29 mouse cellular contexts compared by ENCODE assay signal in the genomic region with DNA sequence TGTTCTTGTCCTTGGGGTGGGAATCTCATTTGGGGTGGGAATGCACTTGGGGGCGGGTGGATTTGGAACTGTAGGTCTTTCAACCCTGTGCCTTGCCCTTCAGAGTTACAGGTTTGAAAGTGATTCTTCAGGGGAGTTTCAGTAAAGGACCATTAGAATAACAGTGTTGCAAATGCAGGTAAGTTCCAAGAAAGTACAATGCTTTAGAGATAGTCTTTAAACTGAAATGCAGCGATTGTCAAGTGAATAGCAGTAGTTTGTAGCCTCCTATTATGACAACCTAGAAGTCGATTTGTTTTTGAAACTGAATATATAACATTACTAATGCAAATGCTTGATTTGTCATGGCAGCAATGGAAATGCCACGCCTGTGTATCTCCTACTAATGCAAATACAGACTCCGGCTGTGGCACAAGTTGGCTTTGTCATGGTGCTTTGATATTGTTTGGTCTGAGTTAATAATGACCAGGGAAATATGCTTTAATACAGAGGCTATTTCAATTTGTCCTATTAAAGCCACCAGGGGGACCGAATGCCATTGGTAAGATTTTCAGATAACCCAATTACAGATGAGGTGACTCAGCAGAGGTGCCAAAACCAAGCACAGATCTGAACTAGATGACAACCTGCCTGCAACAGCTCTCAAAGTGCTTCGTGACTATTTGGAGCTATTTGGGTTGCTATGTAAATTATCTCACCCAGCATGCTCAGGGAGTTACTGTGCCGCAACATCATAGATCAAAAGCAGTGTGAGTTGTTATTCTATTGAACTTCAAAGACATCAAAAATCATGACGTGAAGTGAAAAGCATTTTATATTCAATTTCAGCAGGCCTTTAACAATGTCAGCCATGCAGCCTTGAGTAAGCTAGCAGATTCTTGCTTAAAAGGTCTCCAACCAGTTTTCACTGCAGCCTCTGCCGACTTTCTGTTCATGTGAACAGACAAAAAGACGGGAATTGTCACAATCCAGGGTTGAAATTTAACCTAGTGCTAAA. TPM values are rescaled to one million over a fixed set of nuclear protein-coding genes. Genes with fewer than 3 reads are reported as not detected.
DNase-seq lines count a peak whose midpoint lies in the region; ATAC-seq and TF ChIP-seq lines count a peak whose summit lies in the region.
"Had no signal": no experiment of that assay in that cellular context is flagged by ENCODE, and none has a peak within 500 bp of the region (broad histone marks: within the 10 kb centered on the region; RNA-seq: fewer than 3 reads in every experiment).

No protein-coding gene starts in this region.

- peak; percentile 92 for DNase-seq in ES-CJ7 (ENCODE audit: low read depth, low spot score)
- DNase-seq in brain, adult 2 months (ENCODE audit: low read depth, low spot score) = peak; percentile 62
- DNase-seq in gastrocnemius, adult 2 months = no peak
- DNase-seq in urinary bladder, postnatal 10 days (ENCODE audit: low spot score) = no peak
- DNase-seq: cerebellum, adult 18-20 months; cerebellum, postnatal 14 days; gastrocnemius, postnatal 10 days; heart, postnatal 4 days; kidney, adult 8-10 months; kidney, postnatal 10 days; layer of hippocampus, postnatal 36 days; lung, adult 18-20 months; lung, postnatal 14 days; right cerebral cortex, postnatal 14 days; thymus, adult 2 months had no signal

- WGBS in hindbrain, embryonic 12.5 days = 47% methylated on average over 11 of the region's 11 CpGs
- 45% methylated on average over 11 of the region's 11 CpGs for WGBS in hindbrain, embryonic 13.5 days
- 33% methylated on average over 11 of the region's 11 CpGs for WGBS in midbrain, embryonic 16.5 days

- no peak overlapping the region for H3K4me2 ChIP-seq in hindbrain, embryonic 12.5 days (replicated peaks)
- no peak overlapping the region for H3K4me2 ChIP-seq in hindbrain, embryonic 13.5 days
- no peak overlapping the region for H3K4me2 ChIP-seq in midbrain, embryonic 16.5 days (ENCODE audit: low read length)
- H3K4me2 ChIP-seq: embryonic facial prominence, embryonic 12.5 days; limb, embryonic 13.5 days; liver, embryonic 12.5 days had no signal

- H3K4me3 ChIP-seq in hindbrain, embryonic 12.5 days = no peak overlapping the region
- H3K4me3 ChIP-seq in hindbrain, embryonic 13.5 days = no peak overlapping the region
- no peak overlapping the region for H3K4me3 ChIP-seq in midbrain, embryonic 16.5 days (ENCODE audit: low read depth, low read length)
- no peak overlapping the region for H3K4me3 ChIP-seq in gastrocnemius, adult 2 months
- H3K4me3 ChIP-seq: embryonic facial prominence, embryonic 12.5 days; heart, embryonic 10.5 days; limb, embryonic 13.5 days; liver, embryonic 12.5 days had no signal

- intact Hi-C loops in gastrocnemius, adult 2 months (cut with DNase I) = no loop called here

- no peak for ATAC-seq in hindbrain, embryonic 12.5 days (ENCODE audit: low FRiP score)
- ATAC-seq in hindbrain, embryonic 13.5 days (ENCODE audit: low FRiP score) = no peak
- ATAC-seq in midbrain, embryonic 16.5 days = peak; percentile 78
- ATAC-seq: liver, embryonic 12.5 days had no signal

- H3K4me1 ChIP-seq in hindbrain, embryonic 12.5 days = peaks cover 11% of the 10 kb centered on the region; the same call in 1 of the 2 replicates
- H3K4me1 ChIP-seq in hindbrain, embryonic 13.5 days (replicated peaks) = peaks cover 6% of the 10 kb centered on the region; the same call in 1 of the 2 replicates
- H3K4me1 ChIP-seq in midbrain, embryonic 16.5 days (ENCODE audit: control insufficient read depth, insufficient read depth, low read length) = peaks cover 12% of the 10 kb centered on the region
- H3K4me1 ChIP-seq: heart, embryonic 10.5 days; liver, embryonic 12.5 days had no signal

- no peaks in the 10 kb centered on the region for H3K9me3 ChIP-seq in hindbrain, embryonic 12.5 days (replicated peaks)
- H3K9me3 ChIP-seq in hindbrain, embryonic 13.5 days = no peaks in the 10 kb centered on the region
- H3K9me3 ChIP-seq in midbrain, embryonic 16.5 days (replicated peaks; ENCODE audit: control insufficient read depth, low read length, poor library complexity, severe bottlenecking) = no peaks in the 10 kb centered on the region
- H3K9me3 ChIP-seq: embryonic facial prominence, embryonic 12.5 days; heart, embryonic 10.5 days; liver, embryonic 12.5 days had no signal

- H3K36me3 ChIP-seq in hindbrain, embryonic 12.5 days = no peaks in the 10 kb centered on the region
- no peaks in the 10 kb centered on the region for H3K36me3 ChIP-seq in hindbrain, embryonic 13.5 days
- H3K36me3 ChIP-seq in midbrain, embryonic 16.5 days (ENCODE audit: control insufficient read depth, insufficient read depth, low read length) = no peaks in the 10 kb centered on the region
- H3K36me3 ChIP-seq: embryonic facial prominence, embryonic 12.5 days; heart, embryonic 10.5 days; limb, embryonic 13.5 days; liver, embryonic 12.5 days had no signal

- H3K9ac ChIP-seq in hindbrain, embryonic 12.5 days = no peak overlapping the region
- H3K9ac ChIP-seq in hindbrain, embryonic 13.5 days = no peak overlapping the region
- H3K9ac ChIP-seq in midbrain, embryonic 16.5 days (ENCODE audit: low read depth, low read length) = no peak overlapping the region
- H3K9ac ChIP-seq: embryonic facial prominence, embryonic 12.5 days; limb, embryonic 13.5 days; liver, embryonic 12.5 days had no signal

- H3K27ac ChIP-seq in hindbrain, embryonic 12.5 days = peak overlapping the region; percentile 17; the same call in 1 of the 2 replicates
- H3K27ac ChIP-seq in hindbrain, embryonic 13.5 days = no peak overlapping the region
- H3K27ac ChIP-seq in midbrain, embryonic 16.5 days (ENCODE audit: low read length) = peak overlapping the region; percentile 69
- H3K27ac ChIP-seq in gastrocnemius, adult 2 months = no peak overlapping the region
- H3K27ac ChIP-seq: embryonic facial prominence, embryonic 12.5 days; heart, embryonic 10.5 days; limb, embryonic 13.5 days; liver, embryonic 12.5 days; stomach, postnatal 0 days had no signal

- no peaks in the 10 kb centered on the region for H3K27me3 ChIP-seq in hindbrain, embryonic 12.5 days
- H3K27me3 ChIP-seq in hindbrain, embryonic 13.5 days = no peaks in the 10 kb centered on the region
- H3K27me3 ChIP-seq in midbrain, embryonic 16.5 days (ENCODE audit: control insufficient read depth, insufficient read depth, low read depth, low read length) = no peaks in the 10 kb centered on the region
- H3K27me3 ChIP-seq: CH12.LX; embryonic facial prominence, embryonic 12.5 days; limb, embryonic 13.5 days; liver, embryonic 12.5 days had no signal

- no peak for TF ChIP-seq CTCF in gastrocnemius, adult 2 months (IDR thresholded peaks at IDR 0.05)

RNA-seq across cellular contexts. Expression of a gene that starts 57.7 kb away (rescaled TPM):
- 0.30 and 0.34 TPM in 2 replicates for polyA plus RNA-seq in hindbrain, embryonic 12.5 days (2016; fragmentation: Nextera tagmentation; extraction: Ambion mirVana)
- polyA plus RNA-seq in hindbrain, embryonic 13.5 days (2015; fragmentation: Nextera tagmentation; extraction: Ambion mirVana) = 1.3 and 1.5 TPM in 2 replicates
- 1.3 and 1.6 TPM in 2 replicates for polyA plus RNA-seq in midbrain, embryonic 16.5 days (2015; fragmentation: Nextera tagmentation; extraction: Ambion mirVana)
- total RNA-seq in gastrocnemius, adult 2 months (2021) = under 1 TPM; 0.61 to 0.89 TPM
- total RNA-seq: CH12.LX; granulocyte monocyte progenitor cell, adult 5-6 weeks; megakaryocyte progenitor cell, adult 5-6 weeks; monocyte, adult 5-6 weeks; neutrophil, adult 5-6 weeks had no signal
- polyA plus RNA-seq: heart, embryonic 10.5 days; intestine, embryonic 14.5 days; liver, embryonic 12.5 days; thymus, adult 2 months had no signal

Comparison
In these comparisons a context has a peak if more than half of its experiments do, and no peak if none do; other contexts are left out.
1. H3K27ac ChIP-seq: peak in hindbrain, embryonic 12.5 days (single experiment) and midbrain, embryonic 16.5 days (single experiment); none in hindbrain, embryonic 13.5 days (single experiment) and gastrocnemius, adult 2 months (single experiment).
2. DNase-seq: peak in ES-CJ7 (single experiment) and brain, adult 2 months (single experiment); none in gastrocnemius, adult 2 months (single experiment) and urinary bladder, postnatal 10 days (single experiment).